Mouse (Mus musculus) lung, adult 18-20 months (tissue): ENCODE data around the gene Hist3h2ba.
"Not testable (repeated sequence)": the region's sequence is repeated elsewhere in the genome, so short reads cannot be mapped to it uniquely, and the experiment has no call there.

Source experiments
- DNase-seq, 2 experiments: peaks; one replicate each; pipeline ENCODE4 v3.0.0; 2022; ENCODE audit warnings: mixed read lengths in 2 of 2

The Hist3h2ba gene

GRCm38 (mm10) chr11:58939088-58939439 lies 9.7 kb upstream of the Hist3h2ba start:
- no peak for DNase-seq

GRCm38 (mm10) chr11:58944136-58944535 lies 4.6 kb upstream of the Hist3h2ba start:
- no peak for DNase-seq

GRCm38 (mm10) chr11:58947306-58947705 lies 1.4 kb upstream of the Hist3h2ba start:
- no peak for DNase-seq

- no peak for DNase-seq
These were observed 757 bp upstream of the Hist3h2ba start for GRCm38 (mm10) chr11:58947798-58948528.

GRCm38 (mm10) chr11:58949480-58950431 lies 1.0 kb downstream of the Hist3h2ba start:
- no peak for DNase-seq

GRCm38 (mm10) chr11:58951210-58951609 lies 2.5 kb downstream of the Hist3h2ba start:
- DNase-seq, result no peak

GRCm38 (mm10) chr11:58953351-58954169 lies 4.8 kb downstream of the Hist3h2ba start:
- DNase-seq, result no peak

- not testable (repeated sequence) for DNase-seq
These were observed 5.4 kb downstream of the Hist3h2ba start for GRCm38 (mm10) chr11:58954170-58954419.

GRCm38 (mm10) chr11:58954420-58955142 lies 5.9 kb downstream of the Hist3h2ba start, which contains the start of the genes Hist3h2a and Trim17:
TSS of gene Hist3h2a (plus strand) at chr11:58954685.
TSS of gene Trim17 (plus strand) at chr11:58954685.
- peak; percentile 88 to 93 for DNase-seq

- no peak for DNase-seq
These were observed 6.6 kb downstream of the Hist3h2ba start for GRCm38 (mm10) chr11:58955143-58955867.

GRCm38 (mm10) chr11:58955868-58956257 lies 7.1 kb downstream of the Hist3h2ba start:
- no peak for DNase-seq

- DNase-seq, result no peak
These were observed 8.7 kb downstream of the Hist3h2ba start for GRCm38 (mm10) chr11:58957226-58957914.

GRCm38 (mm10) chr11:58958536-58958935 lies 9.8 kb downstream of the Hist3h2ba start:
- DNase-seq, result no peak

GRCm38 (mm10) chr11:58959186-58959825 lies 10.6 kb downstream of the Hist3h2ba start:
- no peak for DNase-seq

GRCm38 (mm10) chr11:58959921-58960465 lies 11.3 kb downstream of the Hist3h2ba start:
- peak; percentile 82 to 86 for DNase-seq

- no peak for DNase-seq
These were observed 12.9 kb downstream of the Hist3h2ba start for GRCm38 (mm10) chr11:58961364-58962177.

- DNase-seq, result peak; percentile 57 to 71
These were observed 14.8 kb downstream of the Hist3h2ba start for GRCm38 (mm10) chr11:58963543-58963942.

GRCm38 (mm10) chr11:58964216-58964615 lies 15.5 kb downstream of the Hist3h2ba start:
- no peak for DNase-seq
